Mouse (Mus musculus): ENCODE measurements around the gene Cenpp. TPM values are rescaled to one million over a fixed set of nuclear protein-coding genes. Genes with fewer than 3 reads are reported as not detected.

Gene Cenpp
- polyA plus RNA-seq, 1 experiment from 2014 or later, result 38.6 TPM

GRCm38 (mm10) chr13:49460276-49460675 lies 192.3 kb downstream of the Cenpp start:
- Histone ChIP-seq H3K4me2 (ENCODE audit: low read depth, severe bottlenecking) (no peak overlapping the region), H3K36me3 (ENCODE audit: control insufficient read depth, insufficient read depth, low read length) (peaks cover 11% of the 10 kb centered on the region; the same call in 1 of the 2 replicates), H3K4me3 (ENCODE audit: low read depth, low read length) (no peak overlapping the region), H3K27ac (replicated peaks; ENCODE audit: low read depth, low read length) (no peak overlapping the region), H3K4me1 (ENCODE audit: control insufficient read depth, insufficient read depth, low read length) (no peaks in the 10 kb centered on the region), H3K27me3 (ENCODE audit: control insufficient read depth, insufficient read depth, low read length) (no peaks in the 10 kb centered on the region), H3K9ac (ENCODE audit: low read length) (no peak overlapping the region), H3K9me3 (ENCODE audit: control insufficient read depth, low read length) (no peaks in the 10 kb centered on the region)
- DNase-seq (ENCODE audit: low spot score) (no peak), ATAC-seq (ENCODE audit: insufficient number of reproducible peaks, low FRiP score, low TSS enrichment, low read depth) (no peak)
- WGBS, result 90% methylated on average over 4 of the region's 4 CpGs

GRCm38 (mm10) chr13:49449318-49449749 lies 203.3 kb downstream of the Cenpp start:
- Histone ChIP-seq H3K9ac (ENCODE audit: low read length) (0 out of 2 replicates have a peak overlapping the region, but pooled peaks have one; percentile 12), H3K4me3 (ENCODE audit: low read depth, low read length) (no peak overlapping the region), H3K27ac (replicated peaks; ENCODE audit: low read depth, low read length) (no peak overlapping the region), H3K4me1 (ENCODE audit: control insufficient read depth, insufficient read depth, low read length) (no peaks in the 10 kb centered on the region), H3K27me3 (ENCODE audit: control insufficient read depth, insufficient read depth, low read length) (no peaks in the 10 kb centered on the region), H3K36me3 (ENCODE audit: control insufficient read depth, insufficient read depth, low read length) (no peaks in the 10 kb centered on the region; the same call in 1 of the 2 replicates), H3K9me3 (ENCODE audit: control insufficient read depth, low read length) (no peaks in the 10 kb centered on the region), H3K4me2 (ENCODE audit: low read depth, severe bottlenecking) (no peak overlapping the region)
- ATAC-seq (ENCODE audit: insufficient number of reproducible peaks, low FRiP score, low TSS enrichment, low read depth) (peak; percentile 57; the same call in 1 of the 2 replicates), DNase-seq (ENCODE audit: low spot score) (peak; percentile 87)
- 56% methylated on average over 5 of the region's 5 CpGs for WGBS

GRCm38 (mm10) chr13:49444451-49444850 lies 208.1 kb downstream of the Cenpp start:
- 89% methylated on average over 6 of the region's 6 CpGs for WGBS
- Histone ChIP-seq H3K4me3 (ENCODE audit: low read depth, low read length) (no peak overlapping the region), H3K9me3 (ENCODE audit: control insufficient read depth, low read length) (no peaks in the 10 kb centered on the region), H3K9ac (ENCODE audit: low read length) (no peak overlapping the region), H3K27ac (replicated peaks; ENCODE audit: low read depth, low read length) (no peak overlapping the region), H3K27me3 (ENCODE audit: control insufficient read depth, insufficient read depth, low read length) (no peaks in the 10 kb centered on the region), H3K4me2 (ENCODE audit: low read depth, severe bottlenecking) (no peak overlapping the region), H3K36me3 (ENCODE audit: control insufficient read depth, insufficient read depth, low read length) (peaks cover 6% of the 10 kb centered on the region; the same call in 1 of the 2 replicates), H3K4me1 (ENCODE audit: control insufficient read depth, insufficient read depth, low read length) (no peaks in the 10 kb centered on the region)
- no peak for DNase-seq (ENCODE audit: low spot score)
- ATAC-seq (ENCODE audit: insufficient number of reproducible peaks, low FRiP score, low TSS enrichment, low read depth), result no peak

GRCm38 (mm10) chr13:49436170-49436569 lies 216.4 kb downstream of the Cenpp start:
- H3K9me3 ChIP-seq (ENCODE audit: control insufficient read depth, low read length), result no peaks in the 10 kb centered on the region
- ATAC-seq (ENCODE audit: insufficient number of reproducible peaks, low FRiP score, low TSS enrichment, low read depth) (no peak), DNase-seq (ENCODE audit: low spot score) (no peak)
- H3K4me1 ChIP-seq (ENCODE audit: control insufficient read depth, insufficient read depth, low read length), result no peaks in the 10 kb centered on the region
- no peaks in the 10 kb centered on the region for H3K27me3 ChIP-seq (ENCODE audit: control insufficient read depth, insufficient read depth, low read length)
- H3K27ac ChIP-seq (replicated peaks; ENCODE audit: low read depth, low read length), result no peak overlapping the region
- WGBS, result 81% methylated on average over 4 of the region's 4 CpGs
- H3K4me2 ChIP-seq (ENCODE audit: low read depth, severe bottlenecking), result no peak overlapping the region
- H3K4me3 ChIP-seq (ENCODE audit: low read depth, low read length), result no peak overlapping the region
- H3K9ac ChIP-seq (ENCODE audit: low read length), result no peak overlapping the region
- H3K36me3 ChIP-seq (ENCODE audit: control insufficient read depth, insufficient read depth, low read length), result no peaks in the 10 kb centered on the region; the same call in 1 of the 2 replicates

GRCm38 (mm10) chr13:49435745-49436144 lies 216.8 kb downstream of the Cenpp start:
- Histone ChIP-seq H3K27me3 (ENCODE audit: control insufficient read depth, insufficient read depth, low read length) (no peaks in the 10 kb centered on the region), H3K4me1 (ENCODE audit: control insufficient read depth, insufficient read depth, low read length) (no peaks in the 10 kb centered on the region), H3K4me2 (ENCODE audit: low read depth, severe bottlenecking) (no peak overlapping the region), H3K4me3 (ENCODE audit: low read depth, low read length) (no peak overlapping the region), H3K27ac (replicated peaks; ENCODE audit: low read depth, low read length) (no peak overlapping the region), H3K36me3 (ENCODE audit: control insufficient read depth, insufficient read depth, low read length) (no peaks in the 10 kb centered on the region; the same call in 1 of the 2 replicates), H3K9ac (ENCODE audit: low read length) (no peak overlapping the region), H3K9me3 (ENCODE audit: control insufficient read depth, low read length) (no peaks in the 10 kb centered on the region)
- DNase-seq (ENCODE audit: low spot score), result no peak
- WGBS, result 81% methylated on average over 1 of the region's 1 CpGs
- ATAC-seq (ENCODE audit: insufficient number of reproducible peaks, low FRiP score, low TSS enrichment, low read depth), result no peak

- H3K36me3 ChIP-seq (ENCODE audit: control insufficient read depth, insufficient read depth, low read length), result no peaks in the 10 kb centered on the region; the same call in 1 of the 2 replicates
- H3K4me1 ChIP-seq (ENCODE audit: control insufficient read depth, insufficient read depth, low read length), result no peaks in the 10 kb centered on the region
- WGBS, result 92% methylated on average over 2 of the region's 2 CpGs
- no peaks in the 10 kb centered on the region for H3K27me3 ChIP-seq (ENCODE audit: control insufficient read depth, insufficient read depth, low read length)
- no peak overlapping the region for H3K9ac ChIP-seq (ENCODE audit: low read length)
- H3K4me2 ChIP-seq (ENCODE audit: low read depth, severe bottlenecking), result no peak overlapping the region
- H3K4me3 ChIP-seq (ENCODE audit: low read depth, low read length), result no peak overlapping the region
- ATAC-seq (ENCODE audit: insufficient number of reproducible peaks, low FRiP score, low TSS enrichment, low read depth), result no peak
- DNase-seq (ENCODE audit: low spot score), result no peak
- H3K27ac ChIP-seq (replicated peaks; ENCODE audit: low read depth, low read length), result no peak overlapping the region
- H3K9me3 ChIP-seq (ENCODE audit: control insufficient read depth, low read length), result no peaks in the 10 kb centered on the region
These were observed 219.1 kb downstream of the Cenpp start for GRCm38 (mm10) chr13:49433268-49434029.

GRCm38 (mm10) chr13:49430529-49430928 lies 222.1 kb downstream of the Cenpp start:
- 87% methylated on average over 4 of the region's 4 CpGs for WGBS
- Histone ChIP-seq H3K4me2 (ENCODE audit: low read depth, severe bottlenecking) (no peak overlapping the region), H3K9ac (ENCODE audit: low read length) (no peak overlapping the region), H3K36me3 (ENCODE audit: control insufficient read depth, insufficient read depth, low read length) (no peaks in the 10 kb centered on the region; the same call in 1 of the 2 replicates), H3K9me3 (ENCODE audit: control insufficient read depth, low read length) (no peaks in the 10 kb centered on the region), H3K4me3 (ENCODE audit: low read depth, low read length) (no peak overlapping the region), H3K27ac (replicated peaks; ENCODE audit: low read depth, low read length) (no peak overlapping the region), H3K27me3 (ENCODE audit: control insufficient read depth, insufficient read depth, low read length) (no peaks in the 10 kb centered on the region), H3K4me1 (ENCODE audit: control insufficient read depth, insufficient read depth, low read length) (no peaks in the 10 kb centered on the region)
- DNase-seq (ENCODE audit: low spot score), result no peak
- no peak for ATAC-seq (ENCODE audit: insufficient number of reproducible peaks, low FRiP score, low TSS enrichment, low read depth)

- DNase-seq (ENCODE audit: low spot score) (no peak), ATAC-seq (ENCODE audit: insufficient number of reproducible peaks, low FRiP score, low TSS enrichment, low read depth) (no peak)
- no peaks in the 10 kb centered on the region for H3K9me3 ChIP-seq (ENCODE audit: control insufficient read depth, low read length)
- no peaks in the 10 kb centered on the region; the same call in 1 of the 2 replicates for H3K36me3 ChIP-seq (ENCODE audit: control insufficient read depth, insufficient read depth, low read length)
- no peaks in the 10 kb centered on the region for H3K4me1 ChIP-seq (ENCODE audit: control insufficient read depth, insufficient read depth, low read length)
- no peaks in the 10 kb centered on the region for H3K27me3 ChIP-seq (ENCODE audit: control insufficient read depth, insufficient read depth, low read length)
- H3K4me3 ChIP-seq (ENCODE audit: low read depth, low read length), result no peak overlapping the region
- no peak overlapping the region for H3K4me2 ChIP-seq (ENCODE audit: low read depth, severe bottlenecking)
- H3K9ac ChIP-seq (ENCODE audit: low read length), result no peak overlapping the region
- 86% methylated on average over 1 of the region's 1 CpGs for WGBS
- H3K27ac ChIP-seq (replicated peaks; ENCODE audit: low read depth, low read length), result no peak overlapping the region
These were observed 224.4 kb downstream of the Cenpp start for GRCm38 (mm10) chr13:49428042-49428675.
